Mouse (Mus musculus) right cerebral cortex, adult 18-20 months (tissue): ENCODE data around the gene Apold1.

Experiments used
- DNase-seq: peaks from one replicate; pipeline ENCODE4 v3.0.0; 2022; ENCODE audit warnings: mixed read lengths

The Apold1 gene

DNA sequence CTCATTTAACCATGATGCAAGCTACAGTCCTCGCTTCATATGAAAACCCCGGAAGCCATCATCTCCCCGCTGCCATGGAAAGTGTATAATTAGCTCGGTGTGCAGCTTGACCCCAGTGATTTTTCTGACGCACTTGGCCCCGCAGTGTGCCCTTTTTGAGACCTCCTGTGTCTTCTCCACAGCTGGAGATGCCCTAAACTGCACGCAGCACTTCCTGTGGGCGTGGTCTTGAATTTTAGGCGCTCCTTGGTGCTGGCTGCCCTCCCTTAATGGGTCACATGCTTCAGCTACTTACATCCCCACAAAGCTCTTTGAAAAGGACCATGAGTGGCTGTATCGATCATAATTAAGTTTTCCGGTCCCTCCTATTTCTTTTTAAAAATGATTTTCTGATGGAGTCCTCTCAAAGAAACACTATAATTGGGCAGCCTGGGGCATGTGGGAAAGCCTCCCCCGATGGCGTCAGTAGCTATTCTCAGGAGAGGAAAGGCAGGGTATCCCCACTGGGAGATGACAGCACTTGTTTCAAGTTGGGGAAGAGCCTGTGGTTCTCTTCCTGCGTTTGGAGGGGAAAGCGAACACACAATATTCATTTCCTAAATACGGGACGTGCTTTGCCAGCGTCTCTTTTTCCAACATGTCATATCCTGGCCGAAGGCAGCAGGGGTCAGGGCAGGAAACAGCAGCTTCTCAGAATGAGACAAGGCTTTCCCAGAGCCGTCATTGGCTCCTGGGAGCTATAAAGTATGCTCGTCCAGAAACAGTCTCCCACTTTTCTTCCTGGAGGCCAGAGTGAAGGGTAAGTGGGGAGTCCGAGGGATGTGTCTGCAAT is at the start of gene Apold1:
Apold1 (plus strand) TSS at position 488 of the 832 bp plus-strand sequence.
- no peak for DNase-seq

DNA sequence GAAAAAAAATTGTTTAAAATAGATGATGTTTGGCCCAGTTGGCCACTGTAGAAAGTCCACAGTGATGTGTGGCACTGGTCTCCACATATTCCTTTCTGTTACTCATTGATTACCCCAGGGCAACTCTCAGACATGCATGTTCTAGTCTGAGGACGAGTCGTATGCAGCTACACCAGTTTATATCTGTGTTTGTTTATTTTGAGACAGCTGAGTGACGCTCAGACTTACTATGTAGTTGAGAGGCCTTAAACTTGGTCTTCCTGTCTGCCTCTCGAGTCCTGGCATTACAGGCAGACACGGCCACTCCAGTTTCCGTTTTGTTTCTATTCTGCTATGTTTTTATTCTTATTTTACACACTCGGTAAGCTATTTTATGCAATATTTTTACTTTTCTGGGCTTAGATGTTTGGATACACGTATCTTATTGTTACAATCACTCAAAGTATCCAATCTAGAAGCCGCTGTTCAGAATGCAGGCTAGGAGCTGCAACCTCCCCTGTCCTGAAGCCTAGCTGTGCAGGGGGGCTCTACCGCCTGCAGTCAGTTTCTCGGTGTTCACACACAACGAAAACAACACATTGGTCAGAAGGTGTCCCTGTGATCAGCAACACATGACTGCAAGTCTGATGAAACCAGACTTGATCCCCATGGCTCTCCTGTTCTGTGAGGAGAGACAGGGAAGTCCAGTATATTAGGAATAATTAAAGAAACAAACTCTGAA is 48.9 kb upstream of the Apold1 start:
- DNase-seq = no peak

DNA sequence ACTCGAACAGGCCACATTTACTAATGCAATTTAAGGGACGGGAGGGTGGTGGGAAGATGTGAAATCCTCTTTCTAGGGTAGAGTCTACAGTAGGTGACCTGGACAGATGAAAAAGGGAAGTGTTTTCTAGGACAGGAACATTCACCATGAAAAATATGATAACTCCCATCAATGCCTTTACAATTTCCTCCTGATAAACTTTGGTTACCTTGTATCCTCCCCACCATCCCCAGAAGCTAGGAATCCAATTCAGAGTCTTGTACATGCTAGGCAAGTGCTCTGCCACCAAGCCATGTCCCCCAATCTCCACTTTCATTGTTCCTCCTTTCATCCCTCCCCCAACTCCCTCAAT is 48.3 kb upstream of the Apold1 start:
- DNase-seq = no peak

DNA sequence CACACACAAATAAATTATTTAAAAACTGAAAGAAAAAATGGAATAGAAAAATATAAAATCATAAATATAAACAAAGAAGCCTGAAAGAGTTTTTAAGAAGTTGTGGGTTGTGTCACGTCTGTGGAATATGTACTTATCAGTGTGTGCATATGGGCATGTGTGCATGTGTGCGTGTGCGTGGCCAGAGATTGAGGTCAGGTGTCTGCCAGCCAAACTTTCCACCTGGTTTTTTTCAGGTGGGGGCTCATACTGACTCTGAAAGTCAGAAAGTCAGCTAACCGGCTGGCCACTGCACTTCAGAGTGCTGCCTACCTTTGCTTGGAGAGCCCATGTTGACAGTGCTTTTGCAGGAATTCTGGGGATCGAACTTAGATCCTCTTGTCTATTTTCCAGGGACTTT is 47.2 kb upstream of the Apold1 start:
- DNase-seq = no peak

DNA sequence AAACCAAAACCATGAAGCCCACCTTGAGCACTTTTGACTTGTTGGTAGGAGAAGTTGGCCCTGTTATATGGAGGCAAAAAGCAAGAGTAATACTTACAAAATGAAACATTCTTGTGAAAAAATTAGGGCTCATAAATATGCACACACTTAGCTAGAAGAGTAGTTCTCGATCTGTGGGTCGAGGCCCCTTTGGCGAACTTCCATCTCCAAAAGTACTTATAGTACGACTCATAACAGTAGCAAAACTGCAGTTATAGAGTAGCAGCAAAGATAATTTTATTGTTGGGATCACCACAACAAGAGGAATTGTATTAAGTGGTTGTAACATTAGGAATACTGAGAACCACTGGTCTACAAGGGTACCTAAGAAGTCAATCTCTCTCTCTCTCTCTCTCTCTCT is 41.7 kb upstream of the Apold1 start:
- DNase-seq = no peak

- DNase-seq = no peak
Observed at GRCm38 (mm10) chr6:134943759-134944407, 37.6 kb upstream of the Apold1 start.

DNA sequence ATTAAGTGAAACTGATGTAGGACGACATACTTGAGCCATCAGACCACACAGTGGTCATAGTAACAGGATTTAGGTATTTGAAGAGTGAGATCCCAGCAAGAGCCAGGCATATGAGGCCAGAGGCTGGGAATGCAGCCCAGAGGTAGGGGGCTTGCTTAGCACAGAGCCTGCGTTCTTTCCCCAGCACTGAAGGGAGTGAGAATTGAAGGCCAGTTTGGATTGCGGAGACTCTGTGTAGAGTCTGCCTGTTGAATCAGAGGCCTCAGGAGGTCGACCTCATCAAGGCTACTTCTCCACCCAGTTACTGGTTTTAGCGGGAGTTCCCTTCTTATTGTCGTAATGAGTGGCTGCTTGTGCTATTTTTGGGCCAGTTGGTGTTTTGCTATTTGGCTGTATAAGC is 35.5 kb upstream of the Apold1 start:
- DNase-seq = no peak

DNA sequence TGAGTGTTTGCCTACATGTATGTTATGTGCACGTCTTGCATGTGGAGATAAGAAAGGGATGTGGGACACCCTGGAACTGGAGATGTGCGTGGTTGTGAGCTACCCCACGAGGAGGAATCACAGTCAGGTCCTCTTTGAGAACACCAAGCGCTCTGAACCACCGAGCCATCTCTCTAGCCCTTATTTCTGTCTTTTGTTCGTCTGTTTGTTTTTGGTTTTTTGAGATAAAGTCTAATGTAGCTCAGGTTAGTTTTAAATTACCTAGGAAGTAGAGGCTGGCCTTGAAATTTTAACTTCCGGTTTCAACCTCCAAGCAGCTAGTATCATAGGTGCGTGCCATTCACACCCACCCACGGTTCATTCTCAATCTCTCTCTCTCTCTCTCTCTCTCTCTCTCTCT is 34.7 kb upstream of the Apold1 start:
- no peak for DNase-seq

DNA sequence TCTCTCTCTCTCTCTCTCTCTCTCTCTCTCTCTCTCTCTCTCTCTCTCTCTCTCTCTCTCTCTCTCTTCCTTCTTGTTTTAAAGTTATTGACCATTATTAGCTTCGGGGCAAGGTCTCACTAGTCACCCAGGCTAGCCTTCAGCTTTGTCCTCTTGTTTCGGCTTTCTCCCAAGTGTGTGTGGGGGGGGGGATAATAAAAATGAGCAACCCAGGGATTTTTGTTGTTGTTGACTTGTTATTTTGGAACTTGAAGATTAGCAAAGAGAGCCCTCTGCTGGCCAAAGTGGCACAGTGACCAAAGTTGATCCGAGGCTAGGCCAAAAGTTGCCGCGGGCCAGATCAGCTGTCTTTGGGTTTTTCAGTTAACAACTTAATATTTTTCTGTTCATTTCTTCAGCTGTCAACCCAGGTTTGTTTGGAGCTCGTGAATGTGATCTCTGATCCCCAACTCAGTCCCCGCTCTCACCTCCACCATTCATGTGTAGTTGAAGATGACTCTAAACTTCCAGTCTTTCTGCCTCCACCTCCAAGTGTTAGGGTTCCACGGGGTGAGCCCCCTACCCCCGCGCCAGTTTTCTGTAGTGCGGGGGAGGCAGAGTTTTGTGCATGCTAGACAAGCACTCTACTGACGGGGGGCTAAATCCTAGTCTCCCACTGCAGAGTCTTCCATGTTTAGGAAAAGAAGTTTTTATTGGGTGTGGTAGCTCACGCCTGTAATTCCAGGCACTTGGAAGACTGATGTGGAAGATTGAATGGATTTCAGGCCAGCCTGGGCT is 34.0 kb upstream of the Apold1 start:
- DNase-seq = peak; percentile 33

DNA sequence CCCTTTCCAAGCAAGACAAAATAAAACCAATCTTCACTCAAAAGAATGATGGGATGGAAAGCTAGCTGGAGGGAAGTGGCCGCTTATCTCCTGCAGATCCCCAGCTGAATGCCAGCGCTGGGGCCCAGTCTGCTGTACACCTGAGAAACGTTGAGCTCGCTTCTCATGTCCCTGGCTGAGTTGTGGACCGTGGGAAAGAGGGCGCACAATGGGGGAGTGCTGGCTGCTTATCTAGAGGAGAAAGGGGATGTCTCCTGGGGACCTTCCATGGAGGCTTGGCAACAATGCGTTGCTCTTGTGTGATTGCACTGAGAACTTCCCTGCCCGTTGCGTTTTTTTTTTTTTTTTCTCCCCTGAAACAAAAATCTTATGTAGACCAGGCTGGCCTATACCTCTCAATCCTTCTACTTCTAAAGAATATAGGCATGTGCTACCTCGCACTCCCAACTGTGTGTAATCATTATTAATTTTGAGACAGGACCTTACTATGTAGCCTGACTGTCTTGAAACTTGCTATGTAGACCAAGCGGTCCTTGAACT is 32.9 kb upstream of the Apold1 start:
- no peak for DNase-seq

- no peak for DNase-seq
Observed at GRCm38 (mm10) chr6:134949241-134949640, 32.3 kb upstream of the Apold1 start.

DNA sequence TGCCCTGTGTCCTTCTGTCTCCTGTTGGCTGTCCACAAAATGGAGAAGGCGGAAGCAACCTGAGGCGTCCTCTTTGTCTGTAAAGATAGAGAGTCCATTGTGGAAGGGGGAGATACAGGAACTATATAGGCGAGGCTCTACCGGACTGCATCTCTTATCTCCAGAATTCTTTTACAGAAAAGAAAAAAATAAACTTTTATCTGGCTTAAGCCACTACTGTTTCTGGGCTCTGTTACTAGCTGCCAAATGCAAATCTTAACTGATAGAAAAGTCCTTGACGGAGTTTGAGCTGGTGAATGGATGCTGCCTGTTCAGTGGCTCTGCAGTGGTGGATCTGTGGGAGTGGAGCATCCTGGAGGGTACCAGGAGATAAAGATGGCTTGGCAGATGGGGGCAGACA is 30.2 kb upstream of the Apold1 start:
- no peak for DNase-seq

DNA sequence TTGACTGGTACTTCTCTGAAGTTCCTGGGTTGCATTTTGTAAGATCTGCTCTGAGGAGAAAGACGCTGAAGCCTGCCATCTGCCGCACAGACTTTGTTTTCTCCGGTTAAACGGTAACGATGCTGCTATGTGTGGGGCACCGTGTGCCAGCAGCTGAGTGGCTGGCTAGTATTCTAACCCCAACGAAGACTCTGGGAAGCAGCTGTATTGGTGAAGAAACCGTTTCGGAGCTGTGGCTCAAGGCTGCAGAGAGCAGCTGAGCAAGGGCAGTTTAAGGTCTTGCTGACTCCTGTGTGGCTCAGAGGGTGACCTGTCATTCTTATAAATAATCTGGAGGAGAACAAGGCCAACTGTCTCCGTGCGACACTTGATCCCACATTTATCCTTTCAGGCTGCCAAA is 27.5 kb upstream of the Apold1 start:
- no peak for DNase-seq

DNA sequence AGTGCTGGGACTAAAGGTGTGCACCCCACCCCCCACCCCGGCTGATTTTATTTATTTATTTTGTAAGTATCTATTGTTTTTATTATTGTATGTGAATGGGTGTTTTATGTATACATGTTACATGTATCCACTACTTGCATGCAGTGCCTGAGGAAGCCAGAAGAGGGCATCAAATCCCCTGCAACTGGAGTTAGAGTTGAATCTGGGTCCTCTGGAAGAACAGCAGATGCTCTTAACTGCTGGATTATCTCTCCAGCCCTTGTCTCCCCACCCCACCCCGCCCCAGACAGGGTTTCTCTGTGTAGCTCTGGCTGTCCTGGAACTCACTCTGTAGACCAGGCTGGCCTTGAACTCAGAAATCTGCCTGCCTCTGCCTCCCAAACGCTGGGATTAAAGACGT is 25.1 kb upstream of the Apold1 start:
- DNase-seq = no peak

GRCm38 (mm10) chr6:134961286-134961685 is 20.2 kb upstream of the Apold1 start:
- no peak for DNase-seq

DNA sequence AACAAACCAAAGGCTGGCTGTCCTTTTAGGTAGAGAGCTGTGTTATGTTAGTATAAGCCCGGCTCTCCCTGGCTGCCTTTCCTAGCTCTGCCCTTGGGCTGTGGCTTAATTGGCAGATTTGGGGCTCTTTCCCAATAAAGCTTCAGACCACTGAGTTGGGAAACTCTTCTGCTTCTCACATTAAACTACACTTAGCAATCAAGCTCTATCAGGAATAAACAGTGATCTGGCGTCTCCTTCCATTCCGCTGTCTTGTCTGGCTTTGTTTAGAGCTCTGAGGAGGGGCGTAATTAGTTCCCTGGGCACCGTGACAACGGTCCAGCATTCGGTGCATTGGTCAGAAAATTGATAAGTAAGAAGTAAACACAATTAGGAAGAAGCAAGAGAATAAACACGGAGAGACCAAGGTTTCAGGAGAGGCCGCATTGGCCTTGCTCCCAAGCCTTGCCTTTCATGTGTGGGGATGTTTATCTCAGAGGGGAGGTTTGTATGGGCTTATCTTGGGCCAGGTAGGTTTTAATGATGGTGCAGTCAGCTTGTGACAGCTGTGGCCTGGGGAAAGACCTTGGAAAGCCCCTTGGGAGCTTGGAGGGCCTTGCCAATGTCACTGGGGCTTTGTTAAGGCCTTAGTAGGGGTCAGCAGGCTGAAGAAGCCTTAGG is 19.5 kb upstream of the Apold1 start:
- no peak for DNase-seq

GRCm38 (mm10) chr6:134962518-134962893 is 19.0 kb upstream of the Apold1 start:
- DNase-seq = no peak

- DNase-seq = no peak
Observed at GRCm38 (mm10) chr6:134963910-134964309, 17.6 kb upstream of the Apold1 start.

GRCm38 (mm10) chr6:134966681-134967080 is 14.8 kb upstream of the Apold1 start:
- no peak for DNase-seq

DNA sequence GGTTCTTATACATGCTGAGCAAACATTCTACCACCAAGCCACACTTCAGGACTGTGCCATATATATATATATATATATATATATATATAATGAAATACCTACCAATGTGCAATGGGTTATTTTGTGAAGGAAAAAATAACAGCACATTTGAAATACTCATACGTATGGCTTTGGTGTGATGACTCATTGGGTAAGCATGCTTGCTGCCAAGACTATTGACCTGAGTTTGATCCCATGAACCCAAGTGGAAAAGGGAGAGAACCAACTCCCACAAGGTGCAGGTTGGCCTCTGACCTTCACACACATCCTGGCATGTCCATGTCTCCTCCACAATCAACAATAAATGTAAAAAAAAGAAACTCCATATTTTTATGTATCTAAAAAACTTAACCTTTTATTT is 13.2 kb upstream of the Apold1 start:
- DNase-seq = no peak

- no peak for DNase-seq
Observed at GRCm38 (mm10) chr6:134969498-134969897, 12.0 kb upstream of the Apold1 start.

GRCm38 (mm10) chr6:134972096-134972495 is 9.4 kb upstream of the Apold1 start:
- no peak for DNase-seq
